Mouse (Mus musculus): ENCODE measurements around the gene Klrg1.

Klrg1 gene

GRCm38 (mm10) chr6:122282782-122283181 lies at the start of gene Klrg1:
Klrg1 (minus strand) TSS chr6:122282882.
- no peak for DNase-seq (ENCODE audit: inconsistent age in 2 of 2, low spot score in 1 of 2)

GRCm38 (mm10) chr6:122325361-122325975 lies 42.8 kb upstream of the Klrg1 start:
- no peak for DNase-seq (ENCODE audit: inconsistent age in 2 of 2, low spot score in 1 of 2)

- DNase-seq (ENCODE audit: inconsistent age in 2 of 2, low spot score in 1 of 2) = no peak
Measured at GRCm38 (mm10) chr6:122318726-122319125, 36.0 kb upstream of the Klrg1 start.

- no peak for DNase-seq (ENCODE audit: inconsistent age in 2 of 2, low spot score in 1 of 2)
Measured at GRCm38 (mm10) chr6:122310187-122310820, 27.6 kb upstream of the Klrg1 start.

GRCm38 (mm10) chr6:122309446-122309960 lies 26.8 kb upstream of the Klrg1 start:
- peak in 1 of 2 experiments; percentile 73 for DNase-seq (ENCODE audit: inconsistent age in 2 of 2, low spot score in 1 of 2)

- DNase-seq (ENCODE audit: inconsistent age in 2 of 2, low spot score in 1 of 2) = peak; percentile 98 to 99
Measured at GRCm38 (mm10) chr6:122308505-122309393, 26.1 kb upstream of the Klrg1 start, which contains the start of gene M6pr. M6pr (plus strand) TSS chr6:122308720.

GRCm38 (mm10) chr6:122308136-122308504 lies 25.4 kb upstream of the Klrg1 start:
- no peak for DNase-seq (ENCODE audit: inconsistent age in 2 of 2, low spot score in 1 of 2)

- no peak for DNase-seq (ENCODE audit: inconsistent age in 2 of 2, low spot score in 1 of 2)
Measured at GRCm38 (mm10) chr6:122306707-122307106, 24.0 kb upstream of the Klrg1 start.

- no peak for DNase-seq (ENCODE audit: inconsistent age in 2 of 2, low spot score in 1 of 2)
Measured at GRCm38 (mm10) chr6:122304790-122305555, 22.3 kb upstream of the Klrg1 start.

- peak; percentile 63 to 91 for DNase-seq (ENCODE audit: inconsistent age in 2 of 2, low spot score in 1 of 2)
Measured at GRCm38 (mm10) chr6:122304355-122304754, 21.7 kb upstream of the Klrg1 start.

GRCm38 (mm10) chr6:122303526-122303925 lies 20.8 kb upstream of the Klrg1 start:
- peak in 1 of 2 experiments; percentile 68 for DNase-seq (ENCODE audit: inconsistent age in 2 of 2, low spot score in 1 of 2)

- DNase-seq (ENCODE audit: inconsistent age in 2 of 2, low spot score in 1 of 2) = no peak
Measured at GRCm38 (mm10) chr6:122302661-122303060, 20.0 kb upstream of the Klrg1 start.

- no peak for DNase-seq (ENCODE audit: inconsistent age in 2 of 2, low spot score in 1 of 2)
Measured at GRCm38 (mm10) chr6:122302121-122302520, 19.4 kb upstream of the Klrg1 start.

- DNase-seq (ENCODE audit: inconsistent age in 2 of 2, low spot score in 1 of 2) = no peak
Measured at GRCm38 (mm10) chr6:122299621-122300133, 17.0 kb upstream of the Klrg1 start.

GRCm38 (mm10) chr6:122298223-122298609 lies 15.5 kb upstream of the Klrg1 start:
- DNase-seq (ENCODE audit: inconsistent age in 2 of 2, low spot score in 1 of 2) = no peak

- peak in 1 of 2 experiments; percentile 41 for DNase-seq (ENCODE audit: inconsistent age in 2 of 2, low spot score in 1 of 2)
Measured at GRCm38 (mm10) chr6:122297279-122298222, 14.9 kb upstream of the Klrg1 start.

GRCm38 (mm10) chr6:122296918-122297278 lies 14.2 kb upstream of the Klrg1 start:
- no peak for DNase-seq (ENCODE audit: inconsistent age in 2 of 2, low spot score in 1 of 2)

- DNase-seq (ENCODE audit: inconsistent age in 2 of 2, low spot score in 1 of 2) = no peak
Measured at GRCm38 (mm10) chr6:122295242-122295641, 12.6 kb upstream of the Klrg1 start.

- no peak for DNase-seq (ENCODE audit: inconsistent age in 2 of 2, low spot score in 1 of 2)
Measured at GRCm38 (mm10) chr6:122294290-122294689, 11.6 kb upstream of the Klrg1 start.
